Mouse (Mus musculus) testis, adult 2 months (tissue): ENCODE measurements around the gene Igfbp2. TPM values are rescaled to one million over a fixed set of nuclear protein-coding genes. Genes with fewer than 3 reads are reported as not detected.

Source experiments
- H3K27ac ChIP-seq: fragments of 200-500 bp; 2 replicates; pipeline ENCODE4 v1.5.1; 2012; ENCODE audit warnings: low read depth, low read length; ENCODE audit not compliant: control insufficient read depth, insufficient read depth
- H3K27me3 ChIP-seq: fragments of 200-500 bp; 2 replicates; pipeline ENCODE4 v1.6.1; 2012; ENCODE audit warnings: mild to moderate bottlenecking, low read length, moderate library complexity; ENCODE audit not compliant: control insufficient read depth, insufficient read depth
- H3K36me3 ChIP-seq: fragments of 200-500 bp; 2 replicates; pipeline ENCODE4 v1.6.1; 2012; ENCODE audit warnings: mild to moderate bottlenecking, low read length; ENCODE audit not compliant: control insufficient read depth, insufficient read depth
- H3K4me1 ChIP-seq: fragments of 200-500 bp; 2 replicates; pipeline ENCODE4 v1.6.1; 2012; ENCODE audit warnings: low read length; ENCODE audit not compliant: control insufficient read depth, insufficient read depth
- H3K4me3 ChIP-seq: fragments of 200-500 bp; 2 replicates; pipeline ENCODE4 v1.5.1; 2012; ENCODE audit warnings: low read depth, mild to moderate bottlenecking, low read length, moderate library complexity, mixed read lengths; ENCODE audit not compliant: control insufficient read depth
- CTCF ChIP-seq: fragments of 200-500 bp; IDR thresholded peaks from 2 replicates; pipeline ENCODE4 v1.5.1; 2012; ENCODE audit warnings: low read depth, mild to moderate bottlenecking, inconsistent platforms, low read length, moderate library complexity; ENCODE audit not compliant: control insufficient read depth, insufficient read depth, insufficient replicate concordance
- POLR2A ChIP-seq: fragments of 200-500 bp; IDR thresholded peaks from 2 replicates; pipeline ENCODE4 v1.6.1; 2012; ENCODE audit warnings: low read depth, mild to moderate bottlenecking, inconsistent platforms, low read length, moderate library complexity; ENCODE audit not compliant: control insufficient read depth
- polyA plus RNA-seq: library from polyadenylated mRNA; depleted of rRNA; stranded (reverse); fragments of >200 nt; gene quantifications from 2 replicates; pipeline ENCODE4 v1.2.3, GENCODE M21; 2012

The Igfbp2 gene
- polyA plus RNA-seq, 1 experiment = 20.2 TPM

GRCm38 (mm10) chr1:72815616-72816015 lies 8.7 kb upstream of the Igfbp2 start:
- Histone ChIP-seq H3K27me3 (no peaks in the 10 kb centered on the region), H3K27ac (no peak overlapping the region), H3K4me3 (no peak overlapping the region), H3K36me3 (no peaks in the 10 kb centered on the region), H3K4me1 (no peaks in the 10 kb centered on the region)
- TF ChIP-seq POLR2A = no peak
- TF ChIP-seq CTCF = no peak

GRCm38 (mm10) chr1:72819995-72820394 lies 4.3 kb upstream of the Igfbp2 start:
- no peak for TF ChIP-seq CTCF
- TF ChIP-seq POLR2A = no peak
- Histone ChIP-seq H3K36me3 (no peaks in the 10 kb centered on the region), H3K27ac (no peak overlapping the region), H3K27me3 (no peaks in the 10 kb centered on the region; the same call in 1 of the 2 replicates), H3K4me1 (peaks cover 3% of the 10 kb centered on the region), H3K4me3 (no peak overlapping the region)

DNA sequence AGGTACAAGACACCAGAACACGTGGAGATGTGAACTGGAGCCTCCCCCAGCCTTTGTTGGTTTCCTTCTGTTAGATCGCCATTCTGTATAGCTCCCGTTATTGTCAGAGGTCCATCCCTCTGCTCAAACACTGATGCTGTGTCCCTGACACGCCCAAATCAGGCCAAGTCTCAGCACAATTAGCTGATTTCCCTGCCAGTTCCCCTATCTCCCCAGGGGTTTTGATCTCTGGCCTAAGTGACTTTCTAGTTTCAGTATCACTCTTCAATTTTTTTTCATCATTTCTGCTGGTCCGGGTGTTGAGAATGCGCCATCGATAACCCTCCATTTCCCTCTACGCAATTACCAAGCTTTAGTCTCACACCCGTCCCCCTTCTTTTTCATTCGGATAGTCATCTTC lies 1.4 kb upstream of the Igfbp2 start:
- Histone ChIP-seq H3K27ac (no peak overlapping the region), H3K4me1 (peaks cover 6% of the 10 kb centered on the region), H3K36me3 (no peaks in the 10 kb centered on the region), H3K4me3 (no peak overlapping the region), H3K27me3 (no peaks in the 10 kb centered on the region; the same call in 1 of the 2 replicates)
- TF ChIP-seq POLR2A = no peak
- TF ChIP-seq CTCF = no peak

DNA sequence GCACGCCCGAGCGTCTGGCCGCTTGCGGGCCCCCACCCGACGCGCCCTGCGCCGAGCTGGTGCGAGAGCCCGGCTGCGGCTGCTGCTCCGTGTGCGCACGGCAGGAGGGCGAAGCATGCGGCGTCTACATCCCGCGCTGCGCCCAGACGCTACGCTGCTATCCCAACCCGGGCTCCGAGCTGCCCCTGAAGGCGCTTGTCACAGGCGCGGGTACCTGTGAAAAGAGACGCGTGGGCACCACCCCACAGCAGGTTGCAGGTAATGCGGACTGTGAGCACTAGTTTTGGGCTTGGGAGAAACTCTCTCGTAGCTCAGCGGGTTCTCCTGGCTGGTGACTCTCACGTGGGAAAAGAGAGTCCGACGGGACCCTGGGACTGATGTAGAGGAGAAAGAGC lies 401 bp downstream of the Igfbp2 start:
- peaks cover 6% of the 10 kb centered on the region for H3K4me1 ChIP-seq
- no peak overlapping the region for H3K27ac ChIP-seq
- TF ChIP-seq POLR2A (no peak), CTCF (no peak)
- H3K36me3 ChIP-seq = no peaks in the 10 kb centered on the region
- H3K27me3 ChIP-seq = no peaks in the 10 kb centered on the region; the same call in 1 of the 2 replicates
- H3K4me3 ChIP-seq = peak overlapping the region; percentile 31

DNA sequence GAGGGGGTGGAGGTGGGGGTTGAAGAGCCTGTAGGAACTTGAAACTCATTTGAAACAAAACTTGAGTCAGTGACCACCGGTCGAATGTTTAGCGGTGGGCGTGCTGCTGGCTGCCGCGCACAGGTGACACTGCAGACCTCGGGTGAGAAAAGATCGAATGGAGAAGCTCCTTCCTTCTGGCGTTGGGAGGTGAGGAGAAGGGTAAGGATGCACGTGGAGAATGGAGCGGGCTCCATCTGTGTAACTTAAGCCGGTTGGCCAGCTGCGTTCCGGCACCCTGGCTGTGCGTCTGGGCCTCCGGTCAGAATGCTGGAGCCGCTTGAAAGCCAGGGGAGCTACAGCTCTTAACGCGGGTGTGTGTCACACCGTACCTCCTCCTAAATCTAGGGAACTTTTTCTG lies 983 bp downstream of the Igfbp2 start:
- H3K36me3 ChIP-seq = no peaks in the 10 kb centered on the region
- peak overlapping the region; percentile 52 for H3K4me3 ChIP-seq
- TF ChIP-seq POLR2A = no peak
- TF ChIP-seq CTCF = no peak
- H3K27ac ChIP-seq = no peak overlapping the region
- peaks cover 6% of the 10 kb centered on the region for H3K4me1 ChIP-seq
- no peaks in the 10 kb centered on the region; the same call in 1 of the 2 replicates for H3K27me3 ChIP-seq

DNA sequence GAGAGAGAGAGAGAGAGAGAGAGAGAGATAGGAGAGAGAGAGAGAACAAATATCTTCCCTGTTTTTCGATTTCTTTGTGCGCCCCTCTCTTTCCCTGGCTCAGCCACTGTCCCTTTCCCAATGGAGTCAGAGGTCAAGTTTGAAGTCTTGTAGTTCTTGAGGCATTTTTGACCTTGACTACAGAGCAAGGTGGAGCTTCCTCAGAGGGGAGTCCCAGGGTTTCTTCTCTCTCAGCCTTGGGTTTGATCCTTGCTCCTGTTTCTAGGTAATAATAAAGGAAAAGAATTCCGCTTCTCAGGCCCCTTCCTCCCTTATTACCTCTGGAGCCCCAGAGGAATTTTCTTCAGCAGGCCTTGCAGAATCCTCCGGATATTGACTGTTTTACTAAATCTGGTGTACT lies 1.6 kb downstream of the Igfbp2 start:
- H3K4me3 ChIP-seq = no peak overlapping the region
- TF ChIP-seq CTCF (no peak), POLR2A (no peak)
- H3K27me3 ChIP-seq = no peaks in the 10 kb centered on the region; the same call in 1 of the 2 replicates
- H3K36me3 ChIP-seq = no peaks in the 10 kb centered on the region
- no peak overlapping the region for H3K27ac ChIP-seq
- H3K4me1 ChIP-seq = peaks cover 6% of the 10 kb centered on the region

- Histone ChIP-seq H3K4me3 (no peak overlapping the region), H3K27ac (no peak overlapping the region), H3K36me3 (no peaks in the 10 kb centered on the region), H3K4me1 (peaks cover 6% of the 10 kb centered on the region), H3K27me3 (no peaks in the 10 kb centered on the region; the same call in 1 of the 2 replicates)
- TF ChIP-seq POLR2A (no peak), CTCF (no peak)
These were observed 2.1 kb downstream of the Igfbp2 start for GRCm38 (mm10) chr1:72826446-72826845.

GRCm38 (mm10) chr1:72826931-72827330 lies 2.6 kb downstream of the Igfbp2 start:
- TF ChIP-seq CTCF (no peak), POLR2A (no peak)
- peaks cover 6% of the 10 kb centered on the region for H3K4me1 ChIP-seq
- H3K27me3 ChIP-seq = no peaks in the 10 kb centered on the region; the same call in 1 of the 2 replicates
- no peaks in the 10 kb centered on the region for H3K36me3 ChIP-seq
- H3K4me3 ChIP-seq = no peak overlapping the region
- no peak overlapping the region for H3K27ac ChIP-seq
